Mouse (Mus musculus) liver, embryonic 14.5 days (tissue): ENCODE data around the gene Gas8. TPM values are rescaled to one million over a fixed set of nuclear protein-coding genes. Genes with fewer than 3 reads are reported as not detected.
"Not testable (repeated sequence)": the region's sequence is repeated elsewhere in the genome, so short reads cannot be mapped to it uniquely, and the experiment has no call there.

Experiments used
- ATAC-seq: fragments of 200-750 bp; cut with Nextera tagmentation; 2 replicates; pipeline ENCODE4 v1.8.0; 2017; ENCODE audit warnings: moderate number of reproducible peaks, mild to moderate bottlenecking, moderate library complexity; ENCODE audit not compliant: insufficient read depth
- DNase-seq, 3 experiments: peaks; one replicate each; pipeline ENCODE4 v3.0.0-alpha.2; 2012 to 2013; ENCODE audit warnings: low read depth in 3 of 3, low spot score in 3 of 3
- H3K27ac ChIP-seq: fragments of 300-500 bp; sonication (generic); 2 replicates; pipeline ENCODE4 v1.5.1; 2014; ENCODE audit warnings: moderate library complexity, mild to moderate bottlenecking, control low read depth, inconsistent platforms
- H3K27me3 ChIP-seq: fragments of 300-500 bp; sonication (generic); 2 replicates; pipeline ENCODE4 v1.6.1; 2014; ENCODE audit warnings: mild to moderate bottlenecking, low read length, moderate library complexity; ENCODE audit not compliant: control insufficient read depth, insufficient read depth
- H3K36me3 ChIP-seq: fragments of 300-500 bp; sonication (generic); replicated peaks from 2 replicates; pipeline ENCODE4 v1.6.1; 2014; ENCODE audit warnings: low read depth; ENCODE audit not compliant: control insufficient read depth, insufficient read depth
- H3K4me1 ChIP-seq, 2 experiments: fragments of 200-500 bp in 1 of 2; fragments of 300-500 bp in 1 of 2; sonication (generic) in 1 of 2; replicated peaks; 2 replicates each; pipeline ENCODE4 v1.6.1; 2012 to 2014; ENCODE audit warnings: antibody characterized with exemption in 1 of 2, inconsistent platforms in 1 of 2, low read length in 1 of 2; ENCODE audit not compliant: control insufficient read depth in 2 of 2, insufficient read depth in 2 of 2
- H3K4me2 ChIP-seq: fragments of 300-500 bp; sonication (generic); 2 replicates; pipeline ENCODE4 v1.6.1; 2014; ENCODE audit warnings: low read depth, mild to moderate bottlenecking, control low read depth, moderate library complexity
- H3K4me3 ChIP-seq, 2 experiments: fragments of 200-500 bp in 1 of 2; fragments of 300-500 bp in 1 of 2; sonication (generic) in 1 of 2; 2 replicates each; pipeline ENCODE4 v1.5.1; 2012 to 2014; ENCODE audit warnings: low read depth in 2 of 2, low read length in 2 of 2, mild to moderate bottlenecking in 2 of 2, control low read depth in 1 of 2, inconsistent platforms in 1 of 2, moderate library complexity in 1 of 2; ENCODE audit not compliant: insufficient read depth in 1 of 2
- H3K9ac ChIP-seq: fragments of 300-500 bp; sonication (generic); replicated peaks from 2 replicates; pipeline ENCODE4 v1.6.1; 2014; ENCODE audit warnings: mild to moderate bottlenecking, control low read depth, moderate library complexity
- H3K9me3 ChIP-seq: fragments of 300-500 bp; sonication (generic); 2 replicates; pipeline ENCODE4 v1.6.1; 2016; ENCODE audit warnings: low read length, mixed read lengths; ENCODE audit not compliant: control insufficient read depth
- CTCF ChIP-seq: IDR thresholded peaks from 2 replicates; pipeline ENCODE4 v1.5.1; 2016; ENCODE audit warnings: antibody characterized with exemption, low read depth, control low read depth
- EP300 ChIP-seq: IDR thresholded peaks from 2 replicates; pipeline ENCODE4 v1.6.1; 2016; ENCODE audit warnings: antibody characterized with exemption, low read depth
- WGBS: fragments of 180-500 bp; shearing (Covaris S2); extraction: QIAGEN DNeasy Blood & Tissue Kit; methylation state at CpG from one replicate; pipeline ENCODE4 v1.1.7; 2014; ENCODE audit not compliant: insufficient replicate concordance; 5-methylcytosine and 5-hydroxymethylcytosine counted together
- polyA plus RNA-seq, 2 experiments: library from polyadenylated mRNA; depleted of rRNA in 1 of 2; stranded (reverse) in 1 of 2; unstranded in 1 of 2; fragments of >200 nt; fragmentation: Nextera tagmentation in 1 of 2; extraction: Ambion mirVana in 1 of 2; gene quantifications; 2 replicates each; pipeline versions ENCODE4 v1.2.1 to v1.2.3; 2012 to 2014

Gene Gas8
- 1.8 and 3.4 TPM in 2 replicates for polyA plus RNA-seq (2012; rRNA removed)
- 2.3 and 3.5 TPM in 2 replicates for polyA plus RNA-seq (2014; fragmentation: Nextera tagmentation; extraction: Ambion mirVana)

DNA sequence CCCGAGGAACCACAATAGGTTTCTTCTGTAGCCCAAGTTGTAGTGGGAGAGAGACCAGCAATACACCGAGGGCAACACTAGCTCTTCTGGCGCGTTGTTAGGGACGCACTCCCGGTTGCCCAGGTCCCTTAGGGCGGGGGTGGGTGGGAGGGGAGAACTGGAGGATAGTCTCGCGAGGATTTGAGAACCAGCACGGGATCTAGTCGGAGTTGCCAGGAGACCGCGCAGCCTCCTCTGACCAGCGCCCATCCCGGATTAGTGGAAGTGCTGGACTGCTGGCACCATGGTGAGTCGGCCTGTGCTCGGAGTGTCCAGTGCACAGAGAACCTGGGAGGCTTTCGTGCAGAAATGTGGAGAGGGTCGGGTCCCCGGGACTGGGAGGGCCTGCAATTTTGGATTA lies at the start of gene Gas8:
Gene Gas8 (plus strand): TSS at position 168 of the 400 bp plus-strand sequence.
- H3K4me3 ChIP-seq = peak within 1 kb of the TSS; percentile 63 to 64
- H3K36me3 ChIP-seq = no peaks in the 10 kb centered on the region
- WGBS = under 1% methylated on average over 20 of the region's 20 CpGs
- peak; percentile 71 to 74 (median 73) for DNase-seq
- peak within 1 kb of the TSS; percentile 62 for H3K4me2 ChIP-seq
- H3K4me1 ChIP-seq = peaks cover 0 to 6% of the 10 kb centered on the region in 2 experiments; a peak in 2 of 4 replicates
- ATAC-seq = peak; percentile 87
- no peaks in the 10 kb centered on the region for H3K9me3 ChIP-seq
- peak within 1 kb of the TSS; percentile 51; the same call in 1 of the 2 replicates for H3K9ac ChIP-seq
- H3K27me3 ChIP-seq = peaks cover 30% of the 10 kb centered on the region
- TF ChIP-seq EP300 (no peak), CTCF (peak; percentile 15; the same call in 1 of the 2 replicates)
- H3K27ac ChIP-seq = no peak within 1 kb of the TSS

DNA sequence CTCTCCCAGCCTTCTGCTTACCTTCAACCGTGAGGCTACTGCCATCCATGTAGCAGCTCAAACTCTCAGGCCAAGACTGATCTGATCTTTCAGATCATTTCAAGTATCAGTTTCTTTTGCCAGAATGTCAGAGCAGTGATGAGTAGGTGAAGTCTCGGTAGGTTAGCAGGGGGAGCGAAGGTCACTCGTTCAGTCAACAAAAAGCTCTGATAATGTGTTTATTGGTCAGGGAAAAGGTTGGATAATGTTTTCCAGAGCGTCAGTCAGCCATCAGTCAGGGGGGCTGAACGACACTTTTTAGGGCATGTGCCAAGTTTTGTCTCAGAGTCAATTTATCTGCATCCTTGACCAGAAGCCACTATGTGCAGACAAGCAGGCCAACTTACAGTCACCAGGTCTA lies 45.6 kb upstream of the Gas8 start:
- 63% methylated on average over 6 of the region's 6 CpGs for WGBS

DNA sequence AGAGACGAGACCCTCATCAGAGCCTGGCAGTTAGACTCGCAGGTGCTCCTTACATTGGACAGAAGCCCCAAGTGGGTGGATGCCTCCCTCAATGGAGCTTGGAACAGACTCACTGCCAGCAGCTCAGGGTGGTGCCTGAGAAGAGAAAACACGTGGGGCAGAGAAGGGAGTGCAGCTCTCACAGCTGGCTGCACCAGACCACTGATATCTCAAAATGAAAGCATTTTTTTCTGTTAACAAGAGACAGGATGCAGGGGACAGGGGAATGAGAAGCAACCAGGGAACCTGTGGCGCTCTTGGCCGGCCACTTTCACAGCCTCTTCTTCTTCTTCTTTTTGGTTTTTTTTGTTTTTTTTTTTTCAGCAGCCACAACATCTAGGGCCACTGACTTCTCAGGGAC lies 44.1 kb upstream of the Gas8 start:
- not testable (repeated sequence) for ATAC-seq, H3K4me3 ChIP-seq, H3K27me3 ChIP-seq, H3K4me2 ChIP-seq, DNase-seq, H3K9ac ChIP-seq, H3K27ac ChIP-seq, H3K9me3 ChIP-seq, H3K36me3 ChIP-seq
- peaks cover 15 to 21% of the 10 kb centered on the region in 2 experiments for H3K4me1 ChIP-seq
- WGBS = 33% methylated on average over 5 of the region's 5 CpGs

More for the DNA sequence above, 45.6 kb upstream of the Gas8 start:
- not testable (repeated sequence) for DNase-seq, H3K27me3 ChIP-seq, H3K4me3 ChIP-seq, ATAC-seq, H3K36me3 ChIP-seq, H3K27ac ChIP-seq, H3K4me2 ChIP-seq, H3K9ac ChIP-seq, H3K9me3 ChIP-seq
- H3K4me1 ChIP-seq = peaks cover 7 to 13% of the 10 kb centered on the region in 2 experiments; a peak in 3 of 4 replicates

DNA sequence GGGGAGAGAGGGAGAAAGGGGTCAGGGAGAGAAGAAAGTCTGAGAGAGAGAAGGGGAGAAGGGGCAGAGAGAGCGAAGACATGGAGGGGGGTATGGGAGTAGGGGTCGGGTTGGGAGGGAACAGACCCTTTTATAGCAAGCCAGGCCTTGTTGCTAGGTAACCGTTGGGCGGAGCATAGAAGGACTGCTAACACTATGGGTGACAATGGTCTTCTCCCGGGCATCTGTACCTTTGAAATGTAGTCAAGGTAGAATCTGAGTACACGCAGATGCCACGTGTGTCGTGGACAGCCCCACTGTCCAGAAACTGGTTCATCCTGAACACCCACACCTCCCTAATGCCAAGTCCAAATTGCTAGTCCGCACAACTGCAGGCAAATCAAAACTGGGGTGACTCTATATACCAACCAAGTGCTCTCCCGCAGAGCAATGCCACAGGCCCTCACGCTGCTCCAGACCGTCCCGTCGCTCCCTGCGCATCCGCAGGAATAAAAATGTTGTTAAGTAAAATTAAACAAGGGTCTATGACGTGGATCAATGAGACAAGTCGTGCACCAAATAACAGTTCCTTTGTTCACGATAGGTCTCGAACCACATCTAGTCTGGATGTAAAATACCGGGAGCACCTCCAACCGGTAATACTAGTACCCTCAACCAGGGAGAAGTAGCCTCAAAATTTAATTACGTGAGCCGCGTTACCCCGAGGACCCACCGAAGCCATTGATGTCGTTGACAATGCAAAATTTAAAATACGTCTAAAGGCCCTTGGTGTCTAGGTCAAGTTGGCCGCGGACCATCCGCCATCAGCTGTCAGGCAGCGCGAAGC lies 41.5 kb upstream of the Gas8 start:
- peak in 2 of 3 experiments; percentile 10 to 24 for DNase-seq
- peaks cover 7% of the 10 kb centered on the region for H3K36me3 ChIP-seq
- ATAC-seq = peak; percentile 22; the same call in 1 of the 2 replicates
- peak overlapping the region; percentile 80 for H3K9ac ChIP-seq
- no peak for TF ChIP-seq CTCF
- no peak for TF ChIP-seq EP300
- H3K27ac ChIP-seq = peak overlapping the region; percentile 50
- H3K9me3 ChIP-seq = no peaks in the 10 kb centered on the region
- no peaks in the 10 kb centered on the region for H3K27me3 ChIP-seq
- WGBS = 9% methylated on average over 34 of the region's 34 CpGs
- peak overlapping the region; percentile 78 to 85 for H3K4me3 ChIP-seq
- peak overlapping the region; percentile 79 for H3K4me2 ChIP-seq
- H3K4me1 ChIP-seq = peaks cover 15 to 21% of the 10 kb centered on the region in 2 experiments

DNA sequence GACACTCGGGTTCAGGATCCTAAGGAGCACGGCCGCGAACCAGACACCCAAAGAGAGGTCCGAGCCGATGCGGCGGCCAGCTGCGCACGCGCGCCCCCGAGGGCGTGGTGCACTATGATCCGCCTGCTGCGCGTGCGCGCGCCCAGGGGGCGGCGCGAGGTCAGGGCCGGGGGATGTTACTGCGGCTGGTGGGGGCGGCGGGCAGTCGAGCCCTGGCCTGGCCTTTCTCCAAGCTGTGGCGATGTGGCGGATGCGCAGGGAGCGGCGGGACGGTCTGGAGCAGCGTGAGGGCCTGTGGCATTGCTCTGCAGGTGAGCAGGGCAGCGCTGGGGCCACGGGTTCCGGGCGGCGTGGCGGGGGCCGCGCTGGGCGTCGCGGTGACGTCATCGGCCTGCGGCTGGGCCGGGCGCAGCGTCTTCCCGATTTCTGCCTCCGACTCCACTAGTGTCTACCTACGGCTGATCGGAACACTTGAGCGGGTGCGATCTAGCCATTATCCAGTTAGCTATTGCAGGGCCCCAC lies 40.8 kb upstream of the Gas8 start, which contains the start of gene Afg3l1:
Gene Afg3l1 (plus strand): TSS at position 167 of the 522 bp plus-strand sequence.
- H3K27ac ChIP-seq = peak within 1 kb of the TSS; percentile 66
- no peak for TF ChIP-seq EP300
- TF ChIP-seq CTCF = no peak
- DNase-seq (peak; percentile 71 to 81 (median 77)), ATAC-seq (peak; percentile 96)
- no peaks in the 10 kb centered on the region for H3K9me3 ChIP-seq
- peaks cover 15 to 21% of the 10 kb centered on the region in 2 experiments for H3K4me1 ChIP-seq
- peak within 1 kb of the TSS; percentile 80 for H3K9ac ChIP-seq
- H3K27me3 ChIP-seq = no peaks in the 10 kb centered on the region
- peak within 1 kb of the TSS; percentile 79 for H3K4me2 ChIP-seq
- H3K4me3 ChIP-seq = peak within 1 kb of the TSS; percentile 78 to 85
- WGBS = under 1% methylated on average over 56 of the region's 58 CpGs
- H3K36me3 ChIP-seq = peaks cover 11% of the 10 kb centered on the region
